Mouse (Mus musculus) hindbrain, postnatal 0 days (tissue): ENCODE measurements around the gene Rrp1b. TPM values are rescaled to one million over a fixed set of nuclear protein-coding genes. Genes with fewer than 3 reads are reported as not detected.
A peak's percentile ranks its signal among the peaks of the same experiment; 100 is the strongest.

Source experiments
- ATAC-seq: fragments of 200-750 bp; cut with Nextera tagmentation; 2 replicates; pipeline ENCODE4 v1.8.0; 2017; ENCODE audit warnings: mild to moderate bottlenecking, moderate TSS enrichment, moderate library complexity
- DNase-seq: peaks from one replicate; pipeline ENCODE4 v3.0.0-alpha.2; 2015; ENCODE audit warnings: low spot score
- H3K27ac ChIP-seq: fragments of 300-500 bp; sonication (generic); 2 replicates; pipeline ENCODE4 v1.5.1; 2014; ENCODE audit warnings: mild to moderate bottlenecking
- H3K27me3 ChIP-seq: fragments of 300-500 bp; sonication (generic); 2 replicates; pipeline ENCODE4 v1.6.1; 2014; ENCODE audit warnings: low read length, mixed read lengths; ENCODE audit not compliant: insufficient read depth
- H3K36me3 ChIP-seq: fragments of 300-500 bp; sonication (generic); 2 replicates; pipeline ENCODE4 v1.6.1; 2014; ENCODE audit warnings: low read length, mixed read lengths; ENCODE audit not compliant: insufficient read depth
- H3K4me1 ChIP-seq: fragments of 300-500 bp; sonication (generic); 2 replicates; pipeline ENCODE4 v1.6.1; 2014; ENCODE audit warnings: antibody characterized with exemption, low read length, mixed read lengths; ENCODE audit not compliant: insufficient read depth
- H3K4me2 ChIP-seq: fragments of 300-500 bp; sonication (generic); 2 replicates; pipeline ENCODE4 v1.6.1; 2014; ENCODE audit warnings: low read depth, mild to moderate bottlenecking, low read length, moderate library complexity, mixed read lengths
- H3K4me3 ChIP-seq: fragments of 300-500 bp; sonication (generic); 2 replicates; pipeline ENCODE4 v1.5.1; 2014; ENCODE audit warnings: low read length
- H3K9ac ChIP-seq: fragments of 300-500 bp; sonication (generic); replicated peaks from 2 replicates; pipeline ENCODE4 v1.6.1; 2014; ENCODE audit warnings: mild to moderate bottlenecking, low read length, moderate library complexity, mixed read lengths
- H3K9me3 ChIP-seq: fragments of 300-500 bp; sonication (generic); 2 replicates; pipeline ENCODE4 v1.6.1; 2016; ENCODE audit warnings: low read length, mixed read lengths
- CTCF ChIP-seq: IDR thresholded peaks from 2 replicates; pipeline ENCODE4 v1.5.1; 2016; ENCODE audit warnings: antibody characterized with exemption, control low read depth, low read depth
- WGBS: fragments of 180-500 bp; shearing (Covaris S2); extraction: QIAGEN DNeasy Blood & Tissue Kit; methylation state at CpG from one replicate; pipeline ENCODE4 v1.1.7; 2014; 5-methylcytosine and 5-hydroxymethylcytosine counted together
- polyA plus RNA-seq: library from polyadenylated mRNA; unstranded; fragments of >200 nt; fragmentation: Nextera tagmentation; extraction: Ambion mirVana; gene quantifications from 2 replicates; pipeline ENCODE4 v1.2.1, GENCODE M21; 2015
- total RNA-seq: library from RNA; depleted of rRNA; stranded (reverse); fragments of >200 nt; gene quantifications from 2 replicates; pipeline ENCODE4 v1.2.3, GENCODE M21; 2014

Rrp1b gene
- total and polyA plus RNA-seq, 2 experiments from 2014 or later, result 30.0 to 32.5 TPM

- no peaks in the 10 kb centered on the region for H3K9me3 ChIP-seq
- no peaks in the 10 kb centered on the region for H3K27me3 ChIP-seq
- no peak overlapping the region for H3K9ac ChIP-seq
- WGBS, result 85% methylated on average over 8 of the region's 8 CpGs
- no peaks in the 10 kb centered on the region for H3K4me1 ChIP-seq
- ATAC-seq, result no peak
- no peak for DNase-seq
- no peak overlapping the region for H3K4me3 ChIP-seq
- H3K36me3 ChIP-seq, result no peaks in the 10 kb centered on the region
- H3K27ac ChIP-seq, result no peak overlapping the region
- H3K4me2 ChIP-seq, result no peak overlapping the region
- no peak for TF ChIP-seq CTCF
Observed at GRCm38 (mm10) chr17:32016481-32016880, 19.4 kb upstream of the Rrp1b start.

GRCm38 (mm10) chr17:32018127-32018894 is 17.6 kb upstream of the Rrp1b start:
- H3K36me3 ChIP-seq, result no peaks in the 10 kb centered on the region
- H3K27ac ChIP-seq, result no peak overlapping the region
- no peak for TF ChIP-seq CTCF
- H3K9me3 ChIP-seq, result no peaks in the 10 kb centered on the region
- WGBS, result 86% methylated on average over 5 of the region's 5 CpGs
- no peak overlapping the region for H3K4me3 ChIP-seq
- H3K27me3 ChIP-seq, result no peaks in the 10 kb centered on the region
- ATAC-seq (no peak), DNase-seq (no peak)
- H3K4me2 ChIP-seq, result no peak overlapping the region
- H3K4me1 ChIP-seq, result no peaks in the 10 kb centered on the region
- no peak overlapping the region for H3K9ac ChIP-seq

- Histone ChIP-seq H3K36me3 (no peaks in the 10 kb centered on the region), H3K27ac (no peak overlapping the region), H3K4me2 (no peak overlapping the region), H3K4me1 (no peaks in the 10 kb centered on the region), H3K27me3 (no peaks in the 10 kb centered on the region), H3K9ac (no peak overlapping the region), H3K4me3 (no peak overlapping the region), H3K9me3 (no peaks in the 10 kb centered on the region)
- ATAC-seq, result no peak
- DNase-seq, result no peak
- 91% methylated on average over 3 of the region's 3 CpGs for WGBS
- TF ChIP-seq CTCF, result no peak
Observed at GRCm38 (mm10) chr17:32021981-32022380, 13.9 kb upstream of the Rrp1b start.

GRCm38 (mm10) chr17:32022551-32022950 is 13.3 kb upstream of the Rrp1b start:
- H3K9ac ChIP-seq, result no peak overlapping the region
- no peak for TF ChIP-seq CTCF
- no peak overlapping the region for H3K27ac ChIP-seq
- no peak for ATAC-seq
- H3K27me3 ChIP-seq, result no peaks in the 10 kb centered on the region
- WGBS, result 78% methylated on average over 6 of the region's 6 CpGs
- no peaks in the 10 kb centered on the region for H3K36me3 ChIP-seq
- H3K9me3 ChIP-seq, result no peaks in the 10 kb centered on the region
- H3K4me3 ChIP-seq, result no peak overlapping the region
- no peak overlapping the region for H3K4me2 ChIP-seq
- DNase-seq, result no peak
- H3K4me1 ChIP-seq, result no peaks in the 10 kb centered on the region

- TF ChIP-seq CTCF, result no peak
Observed at GRCm38 (mm10) chr17:32023088-32023487, 12.8 kb upstream of the Rrp1b start.

GRCm38 (mm10) chr17:32024671-32025073 is 11.2 kb upstream of the Rrp1b start:
- Histone ChIP-seq H3K27ac (no peak overlapping the region), H3K27me3 (no peaks in the 10 kb centered on the region), H3K9ac (no peak overlapping the region), H3K9me3 (no peaks in the 10 kb centered on the region), H3K4me3 (no peak overlapping the region), H3K4me1 (no peaks in the 10 kb centered on the region), H3K4me2 (no peak overlapping the region), H3K36me3 (no peaks in the 10 kb centered on the region)
- no peak for DNase-seq
- no peak for TF ChIP-seq CTCF
- ATAC-seq, result no peak
- WGBS, result 58% methylated on average over 5 of the region's 5 CpGs

More at GRCm38 (mm10) chr17:32023088-32023487, 12.8 kb upstream of the Rrp1b start:
- H3K36me3 ChIP-seq, result no peaks in the 10 kb centered on the region
- no peak overlapping the region for H3K4me3 ChIP-seq
- WGBS, result 76% methylated on average over 8 of the region's 8 CpGs
- no peak overlapping the region for H3K4me2 ChIP-seq
- no peak for DNase-seq
- H3K27ac ChIP-seq, result no peak overlapping the region
- H3K4me1 ChIP-seq, result no peaks in the 10 kb centered on the region
- H3K27me3 ChIP-seq, result no peaks in the 10 kb centered on the region
- no peak for ATAC-seq
- no peaks in the 10 kb centered on the region for H3K9me3 ChIP-seq
- no peak overlapping the region for H3K9ac ChIP-seq

GRCm38 (mm10) chr17:32025386-32025785 is 10.5 kb upstream of the Rrp1b start:
- Histone ChIP-seq H3K4me3 (no peak overlapping the region), H3K27ac (no peak overlapping the region), H3K9me3 (no peaks in the 10 kb centered on the region), H3K27me3 (no peaks in the 10 kb centered on the region), H3K4me1 (no peaks in the 10 kb centered on the region), H3K4me2 (no peak overlapping the region), H3K36me3 (no peaks in the 10 kb centered on the region), H3K9ac (no peak overlapping the region)
- ATAC-seq (peak; percentile 63; the same call in 1 of the 2 replicates), DNase-seq (peak; percentile 84)
- WGBS, result 9% methylated on average over 2 of the region's 2 CpGs
- TF ChIP-seq CTCF, result peak; percentile 97
